Mouse (Mus musculus) c-Kit-negative CD71-positive TER-119-positive erythroid progenitor cells, embryonic 14.5 days (primary cell): ENCODE results near the gene Inpp1.

Experiments used
- DNase-seq: peaks from one replicate; pipeline ENCODE4 v3.0.0-alpha.2; 2013; ENCODE audit warnings: low read depth, low spot score

Inpp1 gene

DNA sequence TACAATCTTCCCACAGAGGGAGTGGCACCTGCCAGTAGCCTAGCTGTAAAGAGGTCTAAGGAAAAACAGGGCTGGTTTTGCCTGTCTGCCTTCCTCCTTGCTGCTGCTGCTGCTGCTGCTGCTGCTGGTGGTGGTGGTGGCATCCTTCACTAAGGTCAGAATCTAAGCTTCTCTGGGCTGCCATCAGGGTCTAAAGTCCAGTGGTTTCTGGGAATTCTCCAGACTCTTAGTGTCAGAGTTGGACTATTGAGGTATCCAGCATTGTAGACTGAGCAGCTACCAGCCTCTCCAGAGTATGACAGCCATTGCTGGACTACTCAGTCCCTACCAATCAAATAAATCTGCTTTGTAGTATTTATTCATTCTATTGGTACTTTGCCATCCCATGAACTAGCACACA is 24.8 kb downstream of the Inpp1 start:
- DNase-seq: no peak

DNA sequence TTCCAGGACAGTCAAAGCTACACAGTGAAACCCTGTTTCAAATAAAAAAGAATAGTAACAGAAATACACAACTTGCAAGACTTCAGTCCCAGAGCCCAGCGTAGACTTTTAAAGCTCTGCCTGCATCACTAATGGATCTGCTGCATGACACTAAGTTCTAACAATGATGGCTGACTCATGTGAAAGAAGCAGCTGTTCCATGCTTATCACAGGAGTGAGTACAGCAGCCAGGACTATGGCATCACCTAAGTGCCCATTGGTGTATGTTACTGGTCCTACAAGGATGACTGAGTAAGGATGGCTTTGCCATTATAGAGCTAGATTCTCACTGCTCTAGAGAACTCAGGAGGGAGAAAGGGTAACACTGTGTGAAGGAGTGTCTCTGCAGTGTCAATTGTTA is 30.2 kb downstream of the Inpp1 start:
- no peak for DNase-seq

DNA sequence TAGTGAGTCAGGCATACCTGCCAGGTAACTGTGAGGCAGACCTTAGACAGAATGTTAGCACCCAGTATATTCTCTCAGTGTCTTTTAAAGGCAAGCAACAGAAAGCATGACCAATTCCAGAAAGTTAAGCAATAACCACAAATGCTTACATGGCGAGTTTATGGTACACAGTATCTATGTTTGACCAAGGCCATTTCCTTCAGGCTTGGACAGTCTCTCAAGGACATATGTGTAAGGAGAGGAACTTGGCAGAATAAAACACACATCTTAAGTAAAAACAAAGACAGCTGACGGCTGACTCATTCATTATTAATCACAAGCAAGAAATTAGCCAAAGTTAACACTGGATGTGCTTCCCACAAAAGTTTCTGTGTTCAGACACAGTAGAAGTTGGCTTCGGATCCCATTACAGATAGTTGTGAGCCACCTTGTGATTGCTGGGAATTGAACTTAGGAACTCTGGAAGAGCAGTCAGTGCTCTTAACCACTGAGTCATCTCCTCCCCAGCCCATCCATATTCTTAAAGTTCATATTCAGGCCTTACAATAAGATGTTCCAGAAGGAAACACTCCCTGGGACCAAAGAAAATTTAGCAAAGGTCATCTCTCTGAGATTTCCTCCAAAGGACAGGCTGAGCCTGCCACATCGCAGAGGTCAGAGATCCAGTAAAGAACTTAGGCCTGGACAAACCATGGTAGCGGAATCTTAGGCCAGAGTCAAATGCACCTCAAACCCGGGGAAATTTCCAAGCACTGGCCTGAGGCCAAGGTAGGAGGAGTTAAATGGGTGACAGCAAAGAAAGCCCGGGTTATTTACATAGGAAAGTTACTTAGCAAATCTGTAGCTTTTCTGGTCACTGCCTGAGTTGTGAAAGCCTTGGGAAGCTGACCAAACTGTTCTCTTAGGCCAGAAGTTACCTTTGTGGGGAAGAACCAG is 52.0 kb downstream of the Inpp1 start:
- no peak for DNase-seq

DNA sequence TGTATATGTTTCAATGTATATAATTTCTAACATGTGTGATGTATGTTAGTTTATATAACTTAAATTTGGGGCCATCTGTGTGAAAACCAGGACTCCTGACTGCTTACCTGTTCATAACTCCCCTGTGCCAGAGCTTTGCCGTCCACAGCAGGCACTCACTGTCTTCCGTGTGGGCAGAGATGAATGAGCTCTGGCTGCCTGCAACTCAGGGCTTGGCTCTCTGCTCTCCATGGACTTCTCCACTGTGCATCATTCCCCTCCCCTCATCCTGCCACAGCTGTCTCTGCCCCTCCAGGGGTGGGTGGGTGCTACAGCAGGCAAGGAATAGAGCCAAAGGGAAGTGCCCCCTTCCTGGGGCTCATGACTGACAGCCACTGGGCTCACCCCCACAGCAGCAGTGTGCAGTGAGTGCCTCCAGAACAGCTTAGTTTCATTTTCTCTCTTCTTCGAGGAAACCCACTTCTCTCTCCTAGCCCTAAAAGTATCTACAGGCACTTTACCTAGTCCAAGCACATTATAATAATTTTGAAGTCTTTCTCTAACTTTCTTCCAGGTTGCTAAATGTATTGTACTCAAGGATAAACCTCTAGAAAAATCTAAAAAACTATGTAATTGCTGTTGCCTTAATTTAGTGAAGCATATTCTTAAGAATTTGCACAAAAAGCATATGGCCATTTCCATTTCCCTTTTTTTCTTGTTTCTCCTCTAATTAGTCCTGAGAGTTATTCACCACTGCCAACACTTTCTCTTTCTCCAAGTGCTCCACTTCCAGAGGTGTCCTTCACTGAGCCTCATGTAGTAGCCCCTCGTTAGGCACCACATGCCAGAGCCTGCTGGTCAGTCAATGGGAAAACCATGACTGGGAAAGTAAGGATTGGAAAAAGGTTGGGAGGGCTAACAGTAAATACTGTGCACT is 53.3 kb downstream of the Inpp1 start:
- DNase-seq: no peak

DNA sequence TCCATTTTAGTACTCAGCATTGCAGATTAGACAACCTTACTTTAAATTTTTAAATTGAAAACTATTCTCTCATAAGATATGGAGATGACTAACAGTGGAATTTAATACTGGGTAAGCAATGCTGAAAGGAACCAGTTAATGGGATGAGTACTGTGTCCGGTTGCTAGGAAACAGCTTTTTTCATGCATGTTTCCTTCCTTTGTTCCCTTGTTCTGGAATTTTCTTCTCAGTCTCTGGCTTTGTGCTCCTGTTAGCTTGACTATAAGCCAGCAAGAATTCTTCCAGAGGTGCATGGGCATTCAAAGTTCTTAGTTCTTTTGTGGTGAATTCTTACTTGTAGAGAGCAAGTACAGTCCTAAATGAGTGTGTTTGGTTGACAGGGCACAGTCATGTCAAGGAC is 59.3 kb downstream of the Inpp1 start:
- no peak for DNase-seq

DNA sequence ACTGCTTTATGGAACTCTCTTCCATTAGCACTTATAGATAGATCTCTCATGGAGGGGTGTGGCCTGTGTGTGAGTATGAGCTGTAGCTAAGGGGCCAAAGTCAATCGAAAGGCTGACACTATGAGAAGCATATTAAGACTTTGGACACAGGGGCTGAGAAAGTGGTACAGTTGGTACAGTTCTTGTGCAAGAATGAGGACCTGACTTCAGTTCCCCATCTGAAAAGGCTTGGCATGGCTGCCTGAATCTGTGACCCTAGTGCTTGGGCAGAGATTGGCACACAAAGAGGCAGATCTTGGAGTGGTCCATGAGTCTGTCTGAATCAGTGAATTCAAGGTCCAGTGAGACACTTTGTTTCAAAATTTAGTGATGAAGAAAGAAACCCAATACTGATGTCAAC is 63.2 kb downstream of the Inpp1 start:
- DNase-seq: no peak

DNA sequence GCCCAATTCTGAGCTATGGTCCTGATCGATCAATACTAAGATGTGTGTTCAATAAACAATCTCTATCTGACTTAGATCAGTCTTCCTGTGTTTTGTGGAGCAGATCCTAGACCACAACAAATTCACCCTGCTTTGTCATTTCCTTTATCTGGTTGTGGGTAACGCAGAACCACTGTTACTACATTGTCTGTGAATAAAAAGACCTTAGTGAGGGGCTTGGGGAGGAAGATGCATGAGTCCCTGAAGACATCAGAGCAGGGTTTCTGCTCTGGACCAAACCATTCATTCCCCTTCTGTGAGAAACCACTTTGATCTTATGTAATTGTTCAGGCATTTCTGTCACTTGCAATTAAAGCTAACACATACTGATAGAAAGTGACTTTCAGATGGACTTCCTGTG is 63.7 kb downstream of the Inpp1 start:
- no peak for DNase-seq

DNA sequence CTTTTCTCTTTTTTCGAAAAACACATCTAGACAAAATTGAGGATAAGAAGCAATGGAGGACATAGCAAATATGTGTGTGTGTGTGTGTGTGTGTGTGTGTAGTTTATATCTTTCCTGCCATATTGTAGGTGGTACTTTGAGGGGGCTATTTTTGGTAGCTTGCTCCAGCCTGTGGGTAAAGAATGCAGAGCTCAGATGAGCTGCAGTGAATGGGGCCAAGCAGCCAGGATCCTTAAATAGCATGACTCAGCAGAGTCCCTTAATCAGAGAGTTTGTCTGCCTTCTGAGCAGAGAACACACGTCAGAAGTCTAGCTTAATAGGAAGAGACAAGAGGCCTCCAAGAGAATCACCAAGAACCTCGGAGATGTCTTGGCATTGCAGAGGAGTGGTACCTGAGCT is 64.8 kb downstream of the Inpp1 start:
- DNase-seq: no peak

DNA sequence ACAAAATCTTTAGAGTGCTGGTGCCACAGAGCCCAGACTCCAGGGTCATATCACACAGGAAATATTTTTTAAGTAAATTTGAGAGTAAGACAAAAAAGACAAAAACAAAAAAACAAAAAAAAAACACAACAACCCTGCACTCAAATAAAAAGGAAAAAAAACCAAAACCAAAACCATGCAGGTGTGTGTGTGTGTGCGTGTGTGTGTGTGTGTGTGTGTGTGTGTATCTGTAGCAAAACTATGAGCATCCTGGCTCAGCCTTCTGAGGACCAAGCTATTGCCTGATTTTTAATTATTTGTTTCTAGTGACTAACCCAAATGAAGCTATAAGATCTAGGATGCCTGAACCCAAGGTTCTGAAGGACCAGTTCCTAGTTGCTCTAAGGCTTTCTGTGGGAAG is 65.9 kb downstream of the Inpp1 start:
- DNase-seq: no peak

DNA sequence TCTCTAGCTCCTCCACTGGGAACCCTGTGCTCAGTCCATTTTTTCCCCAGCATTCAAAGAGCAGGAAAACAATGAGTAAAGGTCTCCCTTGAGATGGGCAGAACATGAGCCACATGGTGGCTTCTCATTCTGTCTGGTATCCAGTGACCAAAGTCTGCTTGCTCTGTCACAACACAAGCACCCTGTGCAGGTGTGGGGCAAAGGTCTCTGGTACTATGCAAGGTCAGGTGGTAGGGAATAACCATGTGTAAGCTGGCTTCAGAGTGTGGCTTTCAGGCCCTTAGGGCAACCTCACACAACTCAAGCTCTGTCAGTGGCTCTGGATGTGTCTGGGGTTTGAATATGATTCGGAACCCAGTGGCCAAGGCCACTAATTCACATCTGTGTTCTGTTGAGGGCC is 67.5 kb downstream of the Inpp1 start:
- no peak for DNase-seq

DNA sequence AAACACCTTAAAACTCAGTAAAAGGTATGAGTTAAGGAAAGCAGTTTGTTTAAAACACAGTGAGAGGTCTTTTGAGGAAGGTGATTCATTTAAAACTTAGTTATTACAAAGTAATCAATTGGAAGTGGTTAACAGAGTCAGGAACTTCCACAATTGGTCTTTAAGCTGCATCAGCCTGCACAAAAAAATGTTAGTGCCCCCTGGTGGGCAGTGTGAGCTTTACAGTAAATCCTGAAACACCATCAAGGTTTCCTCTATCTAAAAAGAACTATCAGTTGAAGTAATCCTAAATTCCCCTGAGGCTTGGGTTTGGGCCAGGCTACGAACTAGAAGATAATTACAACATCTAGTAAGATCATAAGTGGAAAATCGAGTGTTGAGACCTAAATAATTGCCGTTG is 69.2 kb downstream of the Inpp1 start:
- peak; percentile 13 for DNase-seq

DNA sequence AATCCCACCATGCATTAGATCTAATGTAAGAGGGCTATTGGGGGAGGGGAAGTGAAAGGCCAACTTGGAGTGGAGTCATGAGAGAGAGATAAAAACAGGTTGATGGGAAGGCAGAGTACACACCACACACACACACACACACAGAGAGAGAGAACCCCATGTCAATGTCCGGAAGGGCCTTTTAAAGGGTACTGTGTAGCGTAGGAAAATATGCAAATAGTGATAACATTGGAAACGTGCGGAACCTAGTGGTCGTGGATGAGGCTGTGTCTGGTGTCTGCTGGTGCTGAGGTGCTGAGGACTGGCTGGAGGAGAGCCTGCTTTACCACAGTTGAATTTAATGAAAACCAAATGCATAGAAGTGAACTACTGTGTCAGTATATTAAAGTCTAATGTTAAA is 74.9 kb downstream of the Inpp1 start:
- no peak for DNase-seq
